13 mouse cellular contexts compared by ENCODE assay signal in the genomic region with DNA sequence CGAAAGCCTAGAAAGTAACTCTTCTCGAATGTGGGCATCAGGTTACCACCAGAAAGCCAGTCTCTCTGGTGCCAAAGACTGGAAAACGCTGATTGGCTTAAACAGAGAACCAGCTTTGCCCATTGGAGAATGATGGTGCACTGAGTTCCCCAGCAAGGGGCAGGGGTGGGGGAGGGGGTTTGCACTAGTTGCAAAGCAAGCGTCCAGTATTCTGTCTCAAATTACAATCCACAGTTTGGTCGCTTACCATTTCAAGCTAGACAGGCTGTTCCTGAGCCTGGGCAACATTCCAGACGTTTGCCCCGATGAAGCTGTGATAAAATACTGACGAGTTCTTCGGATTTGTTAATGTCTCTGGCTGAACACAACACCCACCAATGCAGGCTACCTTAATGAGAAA.
A peak's percentile ranks its signal among the peaks of the same experiment; 100 is the strongest.
DNase-seq lines count a peak whose midpoint lies in the region; ATAC-seq and TF ChIP-seq lines count a peak whose summit lies in the region.
"Had no signal": no experiment of that assay in that cellular context is flagged by ENCODE, and none has a peak within 500 bp of the region (broad histone marks: within the 10 kb centered on the region; RNA-seq: fewer than 3 reads in every experiment).

No protein-coding gene starts in this region.

- no peak overlapping the region for H3K9ac ChIP-seq in forebrain, embryonic 14.5 days (ENCODE audit: low read length)
- H3K9ac ChIP-seq in forebrain, embryonic 13.5 days, result no peak overlapping the region
- no peak overlapping the region for H3K9ac ChIP-seq in lung, embryonic 14.5 days
- no peak overlapping the region for H3K9ac ChIP-seq in limb, embryonic 14.5 days (ENCODE audit: low read depth, low read length, severe bottlenecking)
- H3K9ac ChIP-seq: hindbrain, embryonic 14.5 days had no signal

- H3K9me3 ChIP-seq in forebrain, embryonic 14.5 days (replicated peaks; ENCODE audit: control insufficient read depth, low read length), result no peaks in the 10 kb centered on the region
- H3K9me3 ChIP-seq in forebrain, embryonic 13.5 days (replicated peaks), result no peaks in the 10 kb centered on the region
- no peaks in the 10 kb centered on the region for H3K9me3 ChIP-seq in lung, embryonic 14.5 days (ENCODE audit: low read depth, low read length)
- no peaks in the 10 kb centered on the region for H3K9me3 ChIP-seq in embryonic facial prominence, embryonic 10.5 days
- H3K9me3 ChIP-seq in limb, embryonic 14.5 days (ENCODE audit: control insufficient read depth, low read length), result no peaks in the 10 kb centered on the region

- H3K36me3 ChIP-seq in forebrain, embryonic 14.5 days (ENCODE audit: control insufficient read depth, insufficient read depth, low read length), result no peaks in the 10 kb centered on the region
- no peaks in the 10 kb centered on the region for H3K36me3 ChIP-seq in forebrain, embryonic 13.5 days (ENCODE audit: poor library complexity, severe bottlenecking)
- H3K36me3 ChIP-seq in lung, embryonic 14.5 days (ENCODE audit: insufficient read depth), result no peaks in the 10 kb centered on the region
- H3K36me3 ChIP-seq in embryonic facial prominence, embryonic 10.5 days (replicated peaks), result no peaks in the 10 kb centered on the region
- H3K36me3 ChIP-seq in limb, embryonic 14.5 days (ENCODE audit: control insufficient read depth, insufficient read depth, low read length), result no peaks in the 10 kb centered on the region

- no peak for TF ChIP-seq POLR2A in limb, embryonic 14.5 days (IDR thresholded peaks at IDR 0.05; ENCODE audit: borderline replicate concordance, extremely low read depth, insufficient read depth, insufficient read length)

- H3K4me3 ChIP-seq in forebrain, embryonic 14.5 days (ENCODE audit: low read depth, low read length), result no peak overlapping the region
- H3K4me3 ChIP-seq in forebrain, embryonic 13.5 days, result no peak overlapping the region
- H3K4me3 ChIP-seq in lung, embryonic 14.5 days (ENCODE audit: low read depth, low read length), result no peak overlapping the region
- peak overlapping the region; percentile 16; the same call in 1 of the 2 replicates for H3K4me3 ChIP-seq in embryonic facial prominence, embryonic 10.5 days
- no peak overlapping the region for H3K4me3 ChIP-seq in limb, embryonic 14.5 days (replicated peaks; ENCODE audit: low read length)
- H3K4me3 ChIP-seq: layer of hippocampus, adult 2 months had no signal

- ATAC-seq in forebrain, embryonic 14.5 days, result no peak
- ATAC-seq in forebrain, embryonic 13.5 days, result no peak
- ATAC-seq in lung, embryonic 14.5 days (ENCODE audit: insufficient read depth), result peak; percentile 69; the same call in 1 of the 2 replicates
- ATAC-seq in limb, embryonic 14.5 days (ENCODE audit: low FRiP score, low read depth), result peak; percentile 53; the same call in 1 of the 2 replicates

- H3K4me2 ChIP-seq in forebrain, embryonic 14.5 days (ENCODE audit: low read length), result no peak overlapping the region
- no peak overlapping the region for H3K4me2 ChIP-seq in forebrain, embryonic 13.5 days
- peak overlapping the region; percentile 10; the same call in 1 of the 2 replicates for H3K4me2 ChIP-seq in lung, embryonic 14.5 days
- H3K4me2 ChIP-seq in limb, embryonic 14.5 days (replicated peaks; ENCODE audit: low read depth, low read length, severe bottlenecking), result peak overlapping the region; percentile 16; the same call in 1 of the 2 replicates
- H3K4me2 ChIP-seq: heart, embryonic 11.5 days; hindbrain, embryonic 14.5 days had no signal

- H3K27me3 ChIP-seq in forebrain, embryonic 14.5 days (replicated peaks; ENCODE audit: control insufficient read depth, insufficient read depth, low read length), result no peaks in the 10 kb centered on the region
- H3K27me3 ChIP-seq in forebrain, embryonic 13.5 days, result no peaks in the 10 kb centered on the region
- H3K27me3 ChIP-seq in lung, embryonic 14.5 days (ENCODE audit: insufficient read depth, low read length), result no peaks in the 10 kb centered on the region
- H3K27me3 ChIP-seq in embryonic facial prominence, embryonic 10.5 days (replicated peaks; ENCODE audit: low read depth, poor library complexity, severe bottlenecking), result no peaks in the 10 kb centered on the region; the same call in 1 of the 2 replicates
- no peaks in the 10 kb centered on the region for H3K27me3 ChIP-seq in limb, embryonic 14.5 days (ENCODE audit: control insufficient read depth, insufficient read depth, low read length)

- 49% methylated on average over 9 of the region's 9 CpGs for WGBS in forebrain, embryonic 14.5 days
- 49% methylated on average over 9 of the region's 9 CpGs for WGBS in forebrain, embryonic 13.5 days
- WGBS in lung, embryonic 14.5 days, result 19% methylated on average over 9 of the region's 9 CpGs
- 48% methylated on average over 9 of the region's 9 CpGs for WGBS in embryonic facial prominence, embryonic 10.5 days
- 12% methylated on average over 9 of the region's 9 CpGs for WGBS in limb, embryonic 14.5 days

- TF ChIP-seq CTCF in lung, embryonic 14.5 days (IDR thresholded peaks at IDR 0.05; ENCODE audit: low read depth), result no peak

- peaks cover 4% of the 10 kb centered on the region; the same call in 1 of the 2 replicates for H3K4me1 ChIP-seq in forebrain, embryonic 14.5 days (ENCODE audit: control insufficient read depth, insufficient read depth, low read length)
- peaks cover 16% of the 10 kb centered on the region for H3K4me1 ChIP-seq in forebrain, embryonic 13.5 days
- H3K4me1 ChIP-seq in lung, embryonic 14.5 days (ENCODE audit: insufficient read depth), result peaks cover 6% of the 10 kb centered on the region; the same call in 1 of the 2 replicates
- peaks cover 11% of the 10 kb centered on the region for H3K4me1 ChIP-seq in embryonic facial prominence, embryonic 10.5 days
- peaks cover 8% of the 10 kb centered on the region for H3K4me1 ChIP-seq in limb, embryonic 14.5 days (ENCODE audit: control insufficient read depth, insufficient read depth, low read length)

- DNase-seq in forebrain, embryonic 14.5 days (ENCODE audit: low spot score), result peak; percentile 41
- peak; percentile 61 for DNase-seq in lung, embryonic 14.5 days
- no peak for DNase-seq in lung, postnatal 4 days
- peak; percentile 77 for DNase-seq in embryonic facial prominence, embryonic 10.5 days (ENCODE audit: low spot score)
- DNase-seq in limb, embryonic 14.5 days (ENCODE audit: low spot score), result peak; percentile 32
- no peak for DNase-seq in spleen, postnatal 10 days (ENCODE audit: low spot score in 2 of 2)
- no peak for DNase-seq in ovary, postnatal 36 days (ENCODE audit: low spot score)
- DNase-seq: gastrocnemius, postnatal 10 days; lung, postnatal 36 days had no signal

- H3K27ac ChIP-seq in forebrain, embryonic 14.5 days (ENCODE audit: low read depth, low read length), result no peak overlapping the region
- no peak overlapping the region for H3K27ac ChIP-seq in forebrain, embryonic 13.5 days
- H3K27ac ChIP-seq in lung, embryonic 14.5 days (ENCODE audit: low read depth), result no peak overlapping the region
- H3K27ac ChIP-seq in embryonic facial prominence, embryonic 10.5 days (replicated peaks), result peak overlapping the region; percentile 51
- H3K27ac ChIP-seq in limb, embryonic 14.5 days (replicated peaks; ENCODE audit: low read depth, low read length), result no peak overlapping the region
- H3K27ac ChIP-seq: hindbrain, embryonic 14.5 days; layer of hippocampus, adult 2 months had no signal

Comparison
In these comparisons a context has a peak if more than half of its experiments do, and no peak if none do; other contexts are left out.
1. DNase-seq: peak in forebrain, embryonic 14.5 days (single experiment), lung, embryonic 14.5 days (single experiment), embryonic facial prominence, embryonic 10.5 days (single experiment) and limb, embryonic 14.5 days (single experiment); none in lung, postnatal 4 days (0 of 2), spleen, postnatal 10 days (0 of 2) and ovary, postnatal 36 days (single experiment).
2. ATAC-seq: peak in lung, embryonic 14.5 days (single experiment) and limb, embryonic 14.5 days (single experiment); none in forebrain, embryonic 14.5 days (single experiment) and forebrain, embryonic 13.5 days (single experiment).
3. H3K4me2 ChIP-seq: peak in lung, embryonic 14.5 days (single experiment) and limb, embryonic 14.5 days (single experiment); none in forebrain, embryonic 14.5 days (single experiment) and forebrain, embryonic 13.5 days (single experiment).